Mouse (Mus musculus) left cerebral cortex, adult 11 months (tissue): ENCODE measurements around the gene Nsmce4a.
"Not testable (repeated sequence)": the region's sequence is repeated elsewhere in the genome, so short reads cannot be mapped to it uniquely, and the experiment has no call there.

ENCODE experiments used
- DNase-seq: peaks from one replicate; pipeline ENCODE4 v3.0.0; 2022; ENCODE audit warnings: low spot score

Gene Nsmce4a

DNA sequence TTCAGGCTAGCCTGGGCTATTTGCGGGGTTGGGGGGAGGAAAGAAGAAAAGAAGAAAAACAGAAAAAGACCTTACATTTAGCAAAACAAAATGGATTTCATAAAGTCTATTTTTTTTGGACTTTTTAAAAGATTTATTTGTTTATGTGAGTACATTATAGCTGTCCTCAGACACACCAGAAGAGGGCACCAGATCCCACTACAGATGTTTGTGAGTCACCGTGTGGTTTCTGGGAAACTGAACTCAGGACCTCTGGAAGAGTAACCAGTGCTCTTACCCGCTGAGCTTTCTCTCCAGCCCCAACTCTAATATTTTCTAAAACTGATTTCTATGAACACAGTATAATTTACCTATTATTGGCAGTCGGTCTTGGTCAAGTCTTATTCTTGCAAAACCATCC, 37.7 kb downstream of the Nsmce4a start:
- DNase-seq: no peak

DNA sequence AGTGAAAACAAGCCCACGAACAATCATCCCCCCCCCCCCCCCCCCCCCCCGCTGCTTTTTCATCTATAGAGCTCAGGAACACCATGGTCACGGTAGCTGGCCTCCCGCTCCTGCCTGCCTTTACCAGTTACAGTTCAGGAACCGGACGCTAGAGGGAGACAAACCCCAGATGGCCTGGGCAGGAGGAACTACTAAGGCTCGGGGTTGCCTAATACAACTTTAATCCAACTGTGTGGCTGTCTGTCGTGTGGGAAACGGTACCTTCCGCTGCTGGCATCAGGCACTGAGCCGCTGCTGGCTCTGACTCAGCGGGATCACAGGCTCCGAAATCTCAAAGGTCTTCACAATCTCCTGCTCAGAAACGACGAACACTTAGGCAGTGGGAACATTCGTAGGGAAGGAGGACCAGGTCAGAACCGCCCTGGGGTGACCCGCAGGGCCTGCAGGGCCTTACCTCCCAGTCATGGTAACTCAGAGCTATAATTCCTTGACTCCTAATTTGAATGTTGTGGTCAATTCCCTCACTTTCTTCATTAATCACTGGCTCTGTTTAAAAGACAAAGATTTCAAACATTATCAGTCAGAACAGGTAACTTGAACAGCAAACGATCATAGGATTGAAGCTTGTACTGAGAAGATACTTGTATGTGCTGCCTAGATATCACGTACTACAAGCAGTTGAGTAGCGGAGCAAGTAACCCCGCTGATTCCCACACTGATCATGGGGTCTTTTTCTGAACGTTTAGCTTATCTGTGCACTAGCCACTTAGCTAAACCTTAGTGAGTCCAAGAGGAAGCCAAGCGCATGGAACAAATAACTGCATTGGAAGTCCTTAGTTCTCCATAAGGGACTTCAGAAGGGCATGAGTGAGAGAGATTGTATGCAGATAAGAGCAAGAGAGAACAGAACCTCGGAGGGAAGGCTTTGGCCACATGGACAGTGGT, 39.3 kb downstream of the Nsmce4a start:
- peak; percentile 53 for DNase-seq

DNA sequence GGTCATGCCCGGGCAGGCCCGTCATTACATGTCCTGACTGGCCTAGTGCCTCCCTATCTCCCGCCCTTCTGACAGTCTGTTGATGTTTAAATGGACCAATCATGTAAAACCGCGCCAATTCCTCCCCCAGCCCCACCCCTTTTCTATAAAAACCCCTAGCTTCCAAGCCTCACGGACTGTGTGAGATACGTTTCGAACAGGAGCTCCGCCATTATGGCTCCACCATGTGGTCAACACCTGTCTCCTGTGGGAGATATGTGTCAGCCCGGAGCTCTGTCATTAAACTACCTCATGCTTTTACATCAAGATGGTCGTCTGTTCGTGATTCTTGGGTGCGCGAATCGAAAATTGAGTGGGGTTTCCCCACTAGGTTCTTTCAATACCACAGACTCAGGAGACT, 41.8 kb downstream of the Nsmce4a start:
- not testable (repeated sequence) for DNase-seq

DNA sequence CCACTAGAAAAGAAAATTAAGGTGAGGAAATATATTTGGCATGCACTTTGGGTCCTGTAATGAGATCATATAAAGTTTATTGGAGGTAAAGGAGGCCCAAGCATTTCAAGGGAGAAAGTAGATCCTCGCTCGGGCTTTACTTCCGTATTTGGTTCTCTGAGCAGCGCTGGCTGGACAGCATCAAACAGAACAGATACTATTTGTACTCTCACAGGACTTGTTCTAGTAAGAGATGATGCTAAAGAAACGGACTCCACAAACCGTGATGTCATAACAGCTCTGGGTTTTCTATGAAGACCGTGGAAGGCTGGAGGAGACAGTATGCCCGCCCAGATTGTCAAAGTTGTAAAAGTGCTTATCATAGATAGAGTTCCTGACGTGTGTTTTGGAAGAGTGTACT, 45.6 kb downstream of the Nsmce4a start:
- DNase-seq: no peak

DNA sequence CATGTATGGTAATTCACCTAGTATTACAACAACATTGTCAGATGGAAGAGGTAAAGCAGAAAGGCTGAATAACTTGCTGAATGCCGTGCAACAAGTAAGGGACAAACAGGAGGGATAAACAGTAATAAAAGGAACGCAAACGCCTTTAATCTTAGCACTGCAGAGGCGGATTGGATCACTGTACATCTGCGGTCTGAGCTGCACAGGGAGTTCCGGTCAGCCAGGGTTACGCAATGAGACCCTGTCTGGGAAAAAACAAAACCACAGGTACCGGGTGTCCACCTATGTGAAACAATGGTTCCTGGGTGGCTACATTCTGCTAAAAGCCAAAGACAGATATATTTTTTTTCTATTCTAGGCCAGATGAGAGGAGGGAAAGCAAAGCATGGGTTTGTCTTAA, 49.5 kb downstream of the Nsmce4a start:
- DNase-seq: no peak

DNA sequence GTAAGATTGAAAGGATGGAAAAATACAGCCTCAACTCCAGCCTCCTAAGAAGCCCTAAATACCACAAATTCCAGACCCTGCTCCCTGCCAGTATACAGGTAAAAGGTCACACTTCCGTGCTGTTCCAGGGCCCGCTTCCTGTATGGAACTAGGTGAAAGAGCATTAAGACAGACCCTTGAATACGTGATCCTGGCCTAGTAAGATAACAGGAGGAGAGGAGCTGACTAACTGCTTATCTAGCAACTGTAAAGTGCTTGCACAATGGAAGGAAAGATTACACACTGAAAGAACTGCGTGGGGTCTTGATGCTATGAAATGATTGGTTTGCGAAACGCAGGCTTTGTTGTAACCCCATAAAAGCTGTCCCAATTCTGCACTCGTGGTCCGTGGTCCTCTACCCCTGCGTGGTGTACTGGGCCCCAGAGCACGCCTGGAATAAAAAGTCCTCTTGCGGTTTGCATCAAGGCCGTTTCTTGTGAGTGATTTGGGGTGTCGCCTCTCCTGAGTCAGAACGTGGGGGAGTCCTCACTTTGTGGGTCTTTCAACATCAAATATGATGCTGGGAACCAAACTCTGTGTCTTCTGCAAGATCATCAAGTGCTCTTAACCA, 52.0 kb downstream of the Nsmce4a start:
- DNase-seq: no peak

DNA sequence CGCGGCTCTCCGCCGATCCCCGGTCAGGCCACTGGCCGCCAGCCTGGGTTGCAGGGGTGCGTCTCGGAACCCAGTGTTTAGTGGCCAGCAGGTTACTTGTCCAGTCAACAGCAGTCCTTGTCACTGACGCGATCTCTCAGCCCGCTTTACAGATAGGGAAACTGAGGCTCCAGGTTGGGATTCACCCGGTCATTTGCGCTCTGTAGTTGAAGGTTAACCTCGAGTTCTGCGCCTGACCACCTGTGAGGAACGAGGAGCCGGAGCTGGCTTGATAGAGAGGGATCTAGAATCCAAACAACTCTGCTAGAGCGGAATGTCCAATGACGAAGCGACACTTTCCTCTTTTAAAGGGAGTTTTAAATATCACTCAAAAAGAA, 52.9 kb downstream of the Nsmce4a start, which contains the start of gene Ate1:
Ate1 (minus strand) TSS at position 321 of the 377 bp plus-strand sequence.
- DNase-seq: no peak

DNA sequence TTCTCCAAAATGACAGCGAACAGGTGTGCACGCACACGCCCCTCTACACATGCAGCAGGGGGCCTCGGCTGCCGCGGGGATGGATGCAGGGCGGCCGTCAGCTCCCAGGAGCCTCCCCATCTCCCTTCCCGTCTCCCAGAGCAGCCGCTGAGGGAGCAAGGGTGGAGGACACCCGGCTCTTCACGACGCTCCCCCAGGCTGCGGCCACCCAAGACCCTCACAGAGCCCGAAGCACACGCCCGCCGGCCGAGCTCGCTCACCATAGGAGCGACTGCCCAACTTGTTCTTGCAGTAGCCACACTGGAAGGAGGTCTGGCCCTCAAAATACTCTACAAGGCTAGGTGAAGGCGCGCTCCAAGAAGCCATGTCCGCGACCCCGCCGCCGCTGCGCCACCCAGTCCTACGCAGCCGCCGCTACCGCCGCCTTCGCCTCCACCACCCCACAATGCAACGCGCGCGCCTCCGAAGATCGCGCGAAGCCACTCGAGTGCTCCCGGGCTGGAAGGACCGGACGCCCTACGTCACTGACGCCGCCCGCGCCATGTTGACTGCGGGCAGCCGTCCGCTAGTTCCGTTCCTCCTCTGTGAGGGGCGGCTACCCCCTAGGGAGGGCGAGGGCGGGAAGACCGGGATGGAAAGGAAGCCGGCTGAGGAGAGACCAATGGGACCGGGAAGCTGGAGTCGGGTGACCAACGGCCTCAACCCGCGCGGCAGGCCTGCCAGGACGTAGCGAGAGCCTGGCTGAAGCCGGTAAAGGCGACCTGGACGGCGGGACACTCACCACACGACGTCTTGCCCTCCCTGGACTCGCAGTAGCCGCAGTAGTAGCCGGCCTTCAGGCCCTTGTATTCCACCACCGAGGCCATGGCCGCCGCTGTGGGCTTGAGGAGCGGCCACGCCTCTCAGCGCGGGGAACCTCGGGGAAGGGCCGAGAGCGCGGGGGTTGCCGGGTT, 53.5 kb downstream of the Nsmce4a start:
- DNase-seq: peak; percentile 92

DNA sequence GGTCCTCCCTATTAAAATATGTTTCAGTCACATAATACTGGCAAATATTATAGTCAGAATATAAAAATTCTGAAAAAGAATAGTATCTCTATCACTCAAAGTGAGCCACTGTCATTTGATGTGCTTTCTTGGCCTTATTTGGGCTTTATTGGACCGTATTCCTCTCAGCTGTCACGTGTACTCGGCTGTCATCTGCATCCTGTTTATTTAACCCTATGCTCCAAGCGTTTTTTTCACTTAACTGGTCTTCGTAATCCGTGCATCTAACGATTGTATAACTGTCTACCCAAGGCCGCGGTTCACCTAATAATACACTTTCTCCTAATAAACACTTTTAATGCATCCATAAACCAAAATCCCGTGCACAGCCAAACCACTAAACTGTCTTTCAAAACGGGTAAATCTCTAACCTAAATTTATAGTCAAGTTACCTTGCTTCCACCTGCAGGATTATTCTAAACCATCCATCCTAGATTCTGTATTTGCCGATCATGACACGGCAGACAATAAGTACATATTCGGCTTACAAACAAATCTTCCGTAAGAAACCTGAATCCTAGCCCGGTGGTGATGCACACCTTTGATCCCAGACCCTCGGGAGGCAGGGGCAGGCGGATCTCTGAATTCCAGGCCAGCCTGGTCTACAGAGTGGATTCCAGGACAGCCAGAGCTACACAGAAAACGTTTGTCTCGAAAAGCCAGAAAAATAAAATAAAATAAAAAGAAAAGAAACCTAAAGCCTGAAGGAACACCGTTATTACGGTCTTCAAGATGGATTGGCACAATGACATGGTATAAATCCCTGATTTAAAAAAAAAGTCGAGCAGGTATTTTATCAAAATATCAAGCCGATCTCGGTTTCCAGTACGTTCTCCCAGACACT, 54.5 kb downstream of the Nsmce4a start:
- DNase-seq: no peak

DNA sequence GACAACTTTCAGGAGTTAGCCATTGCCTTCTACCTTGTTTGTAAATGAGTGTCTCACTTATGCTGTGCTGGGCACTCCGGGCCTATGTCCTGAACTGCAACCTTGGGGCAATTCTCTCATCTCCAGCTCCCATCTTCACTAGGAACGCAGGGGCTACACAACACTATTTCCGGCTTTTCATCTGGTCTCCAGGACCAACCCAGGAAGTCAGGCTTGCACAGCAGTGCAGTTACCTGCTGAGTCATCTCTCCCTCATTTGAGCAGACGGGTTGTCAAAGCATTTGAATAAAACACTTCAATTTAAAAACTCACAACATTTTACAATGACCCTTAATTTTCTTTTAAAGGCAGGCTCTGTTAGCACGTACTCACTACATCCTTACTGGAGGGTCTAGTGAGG, 62.7 kb downstream of the Nsmce4a start:
- no peak for DNase-seq

DNA sequence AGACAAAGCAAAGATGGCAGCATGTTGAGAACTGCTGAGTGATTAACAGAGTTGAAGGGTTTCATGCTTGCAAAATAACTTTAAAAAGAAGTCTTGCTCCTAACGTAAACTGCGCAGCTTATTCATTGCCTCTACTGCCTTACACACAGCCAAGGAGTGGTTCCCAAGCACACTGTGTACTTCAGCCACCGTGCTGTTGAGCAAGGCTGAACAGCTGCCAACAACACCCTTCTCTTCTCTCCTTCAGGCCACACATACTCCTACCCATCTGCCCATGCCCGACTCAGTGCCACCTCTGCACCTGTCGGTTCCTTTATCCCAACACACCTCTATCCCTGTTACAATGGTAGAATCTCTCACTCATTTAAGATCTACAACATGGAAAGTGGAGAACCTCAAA, 69.9 kb downstream of the Nsmce4a start:
- DNase-seq: no peak

DNA sequence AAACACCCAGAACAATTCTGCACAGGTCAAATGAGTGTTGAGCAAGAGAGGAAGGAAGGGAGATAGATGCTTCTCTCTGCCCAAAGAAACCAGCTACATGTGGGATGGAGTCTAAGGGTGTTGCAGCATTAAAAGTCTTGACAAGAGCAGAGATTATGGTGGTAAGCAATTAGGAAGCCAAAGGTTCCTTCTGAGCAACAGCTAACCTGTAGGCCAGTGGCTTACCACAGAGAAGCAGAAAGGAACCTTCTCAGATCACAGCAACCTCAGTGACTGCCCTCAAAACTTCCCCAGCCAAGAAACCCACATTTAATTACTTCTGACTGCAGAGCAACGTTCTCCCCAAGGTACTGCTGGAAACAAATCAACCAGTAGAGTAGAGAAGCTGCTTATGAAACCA, 71.4 kb downstream of the Nsmce4a start:
- no peak for DNase-seq

DNA sequence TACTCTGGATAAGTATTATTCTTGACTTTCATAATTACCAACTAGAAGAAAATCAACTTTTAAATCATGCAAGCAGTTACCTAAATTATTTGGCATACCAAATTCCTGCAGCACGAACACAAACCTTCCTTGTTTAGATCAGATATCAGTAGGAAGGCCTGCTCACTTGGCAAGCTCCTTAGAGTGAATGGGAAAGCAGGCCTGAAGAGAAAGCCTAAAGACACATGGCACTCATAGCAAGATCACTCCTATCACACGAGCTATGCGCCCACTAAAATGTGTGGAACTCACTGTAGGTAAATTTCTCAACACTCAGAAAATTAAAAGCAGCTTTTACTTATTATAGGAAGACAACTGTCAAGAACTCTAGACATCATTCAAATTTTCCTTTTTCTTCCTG, 79.6 kb downstream of the Nsmce4a start:
- DNase-seq: no peak

DNA sequence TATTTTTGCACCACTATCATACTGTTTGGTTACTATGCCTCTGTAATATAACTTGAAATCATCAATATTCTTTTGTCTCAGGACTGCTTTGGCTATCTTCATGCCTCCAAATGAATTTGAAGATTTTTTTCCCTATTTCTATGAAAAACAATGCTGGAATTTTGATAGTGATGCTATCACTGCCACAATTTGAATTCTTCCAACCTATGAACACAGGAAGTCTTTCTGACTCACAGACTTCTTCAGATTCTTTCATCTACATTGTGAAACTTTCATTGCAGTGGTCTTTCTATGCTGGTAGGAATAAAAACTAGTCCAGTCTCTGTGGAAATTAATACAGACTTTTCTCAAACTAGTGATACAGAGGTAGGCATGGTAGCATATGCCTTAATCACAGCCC, 80.9 kb downstream of the Nsmce4a start:
- no peak for DNase-seq
